Mouse (Mus musculus) MN1 (cell line): ENCODE measurements around the gene Mcoln2.
A peak's percentile ranks its signal among the peaks of the same experiment; 100 is the strongest.

Experiments used
- DNase-seq: peaks from one replicate; pipeline ENCODE4 v3.0.0-alpha.2; 2016; ENCODE audit warnings: low spot score

Gene Mcoln2

GRCm38 (mm10) chr3:146146131-146146530 is 3.5 kb upstream of the Mcoln2 start:
- DNase-seq: no peak

GRCm38 (mm10) chr3:146150058-146150400 is 396 bp downstream of the Mcoln2 start:
- DNase-seq: peak; percentile 20

- DNase-seq: no peak
Measured at GRCm38 (mm10) chr3:146150560-146150959, 927 bp downstream of the Mcoln2 start.

- no peak for DNase-seq
Measured at GRCm38 (mm10) chr3:146151328-146151727, 1.7 kb downstream of the Mcoln2 start.

- DNase-seq: no peak
Measured at GRCm38 (mm10) chr3:146151755-146152154, 2.1 kb downstream of the Mcoln2 start.

GRCm38 (mm10) chr3:146152348-146152747 is 2.7 kb downstream of the Mcoln2 start:
- DNase-seq: no peak

- DNase-seq: no peak
Measured at GRCm38 (mm10) chr3:146152913-146153312, 3.3 kb downstream of the Mcoln2 start.

GRCm38 (mm10) chr3:146153862-146154611 is 4.4 kb downstream of the Mcoln2 start:
- DNase-seq: peak; percentile 44

GRCm38 (mm10) chr3:146155628-146156576 is 6.3 kb downstream of the Mcoln2 start:
- no peak for DNase-seq

- no peak for DNase-seq
Measured at GRCm38 (mm10) chr3:146156811-146157210, 7.2 kb downstream of the Mcoln2 start.

- DNase-seq: no peak
Measured at GRCm38 (mm10) chr3:146158039-146158438, 8.4 kb downstream of the Mcoln2 start.

GRCm38 (mm10) chr3:146159360-146159759 is 9.7 kb downstream of the Mcoln2 start:
- no peak for DNase-seq

GRCm38 (mm10) chr3:146162197-146162596 is 12.6 kb downstream of the Mcoln2 start:
- DNase-seq: no peak

- no peak for DNase-seq
Measured at GRCm38 (mm10) chr3:146169356-146169755, 19.7 kb downstream of the Mcoln2 start.

GRCm38 (mm10) chr3:146173030-146173429 is 23.4 kb downstream of the Mcoln2 start:
- DNase-seq: no peak

- no peak for DNase-seq
Measured at GRCm38 (mm10) chr3:146174215-146174614, 24.6 kb downstream of the Mcoln2 start.

- no peak for DNase-seq
Measured at GRCm38 (mm10) chr3:146177295-146177694, 27.7 kb downstream of the Mcoln2 start.

- peak; percentile 80 for DNase-seq
Measured at GRCm38 (mm10) chr3:146177748-146178582, 28.3 kb downstream of the Mcoln2 start.

- DNase-seq: no peak
Measured at GRCm38 (mm10) chr3:146180341-146180740, 30.7 kb downstream of the Mcoln2 start.

GRCm38 (mm10) chr3:146180986-146181385 is 31.4 kb downstream of the Mcoln2 start:
- DNase-seq: peak; percentile 46

GRCm38 (mm10) chr3:146184992-146185657 is 35.5 kb downstream of the Mcoln2 start:
- peak; percentile 80 for DNase-seq

- no peak for DNase-seq
Measured at GRCm38 (mm10) chr3:146186033-146186432, 36.4 kb downstream of the Mcoln2 start.
